Comparison of ENCODE assay signal across 17 mouse cellular contexts in the genomic region with DNA sequence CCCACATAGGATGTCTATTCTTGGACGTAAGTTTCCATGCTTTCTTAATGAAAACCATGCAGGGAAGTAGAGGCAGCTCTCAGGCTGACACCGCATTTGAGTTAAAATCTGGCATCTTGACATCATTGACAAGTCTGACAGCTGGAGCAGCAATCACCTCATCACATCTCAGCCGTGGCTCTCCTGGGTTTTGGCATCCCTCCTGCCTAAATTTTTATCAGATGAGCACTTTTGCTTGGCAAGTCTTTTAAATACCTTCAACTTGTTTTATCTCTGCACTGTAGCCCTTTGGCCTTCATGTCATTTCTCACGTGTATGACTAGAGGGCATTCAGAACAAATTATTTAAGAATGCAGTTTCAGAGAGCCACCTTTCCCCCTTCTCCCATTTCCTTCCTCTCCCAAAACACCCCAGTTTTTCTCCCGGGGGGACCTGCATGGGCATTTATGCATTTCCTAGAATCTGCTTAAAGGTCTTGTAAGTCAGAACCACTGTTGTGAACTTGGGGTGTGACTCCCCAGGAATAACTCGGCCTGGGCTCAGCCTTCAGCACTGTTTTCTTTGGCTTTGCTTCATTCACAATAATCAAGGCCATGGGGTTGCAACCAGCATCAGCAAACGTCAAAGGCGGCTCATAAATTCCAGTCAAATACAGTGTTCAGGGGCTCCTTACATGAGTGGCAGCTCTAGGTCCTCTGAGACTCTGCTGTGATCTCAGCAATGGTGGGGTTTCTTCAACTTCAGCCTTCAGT.
A peak's percentile ranks its signal among the peaks of the same experiment; 100 is the strongest.
DNase-seq lines count a peak whose midpoint lies in the region; ATAC-seq and TF ChIP-seq lines count a peak whose summit lies in the region.
"Had no signal": no experiment of that assay in that cellular context is flagged by ENCODE, and none has a peak within 500 bp of the region (broad histone marks: within the 10 kb centered on the region; RNA-seq: fewer than 3 reads in every experiment).

No protein-coding gene starts in this region.

- no peak overlapping the region for H3K27ac ChIP-seq in kidney, embryonic 15.5 days
- H3K27ac ChIP-seq in hindbrain, postnatal 0 days: no peak overlapping the region
- no peak overlapping the region for H3K27ac ChIP-seq in hindbrain, embryonic 16.5 days (ENCODE audit: low read depth, low read length)
- H3K27ac ChIP-seq: hindbrain, embryonic 13.5 days; liver, embryonic 13.5 days; midbrain, embryonic 12.5 days had no signal

- H3K9me3 ChIP-seq in kidney, embryonic 15.5 days (replicated peaks): no peaks in the 10 kb centered on the region
- H3K9me3 ChIP-seq in hindbrain, postnatal 0 days (ENCODE audit: low read length): no peaks in the 10 kb centered on the region
- no peaks in the 10 kb centered on the region for H3K9me3 ChIP-seq in hindbrain, embryonic 16.5 days (ENCODE audit: control insufficient read depth, low read length)
- H3K9me3 ChIP-seq: hindbrain, embryonic 13.5 days; liver, embryonic 13.5 days; midbrain, embryonic 12.5 days had no signal

- H3K4me1 ChIP-seq in kidney, embryonic 15.5 days: peaks cover 6% of the 10 kb centered on the region; the same call in 1 of the 2 replicates
- H3K4me1 ChIP-seq in hindbrain, postnatal 0 days (ENCODE audit: insufficient read depth, low read length): no peaks in the 10 kb centered on the region
- no peaks in the 10 kb centered on the region for H3K4me1 ChIP-seq in hindbrain, embryonic 16.5 days (ENCODE audit: control insufficient read depth, insufficient read depth, low read depth, low read length)
- H3K4me1 ChIP-seq: hindbrain, embryonic 13.5 days; liver, embryonic 13.5 days; midbrain, embryonic 12.5 days had no signal

- WGBS in kidney, embryonic 15.5 days: 53% methylated on average over 8 of the region's 8 CpGs
- WGBS in hindbrain, postnatal 0 days: 75% methylated on average over 8 of the region's 8 CpGs
- 77% methylated on average over 8 of the region's 8 CpGs for WGBS in hindbrain, embryonic 16.5 days

- no peak overlapping the region for H3K9ac ChIP-seq in kidney, embryonic 15.5 days
- H3K9ac ChIP-seq in hindbrain, postnatal 0 days (replicated peaks; ENCODE audit: low read length): no peak overlapping the region
- H3K9ac ChIP-seq in hindbrain, embryonic 16.5 days (ENCODE audit: low read depth, low read length): no peak overlapping the region
- H3K9ac ChIP-seq: hindbrain, embryonic 13.5 days; liver, embryonic 13.5 days; midbrain, embryonic 12.5 days had no signal

- no peak for TF ChIP-seq CTCF in hindbrain, postnatal 0 days (IDR thresholded peaks at IDR 0.05; ENCODE audit: low read depth)

- no peak overlapping the region for H3K4me3 ChIP-seq in kidney, embryonic 15.5 days (replicated peaks)
- no peak overlapping the region for H3K4me3 ChIP-seq in hindbrain, postnatal 0 days (ENCODE audit: low read length)
- H3K4me3 ChIP-seq in hindbrain, embryonic 16.5 days (ENCODE audit: low read length): no peak overlapping the region
- H3K4me3 ChIP-seq: hindbrain, embryonic 13.5 days; liver, embryonic 13.5 days; midbrain, embryonic 12.5 days; myocyte had no signal

- no peak overlapping the region for H3K4me2 ChIP-seq in kidney, embryonic 15.5 days
- H3K4me2 ChIP-seq in hindbrain, postnatal 0 days (ENCODE audit: low read depth, low read length): no peak overlapping the region
- H3K4me2 ChIP-seq in hindbrain, embryonic 16.5 days (ENCODE audit: low read length): no peak overlapping the region
- H3K4me2 ChIP-seq: hindbrain, embryonic 13.5 days; liver, embryonic 13.5 days; midbrain, embryonic 12.5 days had no signal

- H3K36me3 ChIP-seq in kidney, embryonic 15.5 days: no peaks in the 10 kb centered on the region
- no peaks in the 10 kb centered on the region for H3K36me3 ChIP-seq in hindbrain, postnatal 0 days (ENCODE audit: insufficient read depth, low read length)
- no peaks in the 10 kb centered on the region for H3K36me3 ChIP-seq in hindbrain, embryonic 16.5 days (ENCODE audit: control insufficient read depth, insufficient read depth, low read length)
- H3K36me3 ChIP-seq: hindbrain, embryonic 13.5 days; liver, embryonic 13.5 days; midbrain, embryonic 12.5 days had no signal

- no peak for ATAC-seq in kidney, embryonic 15.5 days (replicated peaks; ENCODE audit: low FRiP score)
- 0 out of 2 replicates have a peak, but pooled peaks have one; percentile 14 for ATAC-seq in megakaryocyte-erythroid progenitor cell, adult 5-6 weeks (replicated peaks; ENCODE audit: low FRiP score, low TSS enrichment, poor library complexity, severe bottlenecking)
- ATAC-seq in hindbrain, postnatal 0 days: no peak
- ATAC-seq in hindbrain, embryonic 16.5 days: no peak
- ATAC-seq: CD4-positive, CD25-positive, alpha-beta regulatory T cell, adult 4 months had no signal

- peak; percentile 4 for DNase-seq in kidney, adult 8-10 months
- peak; percentile 69 to 74 for DNase-seq in adrenal gland, postnatal 36 days
- DNase-seq in kidney, adult 9 months: peak; percentile 26
- DNase-seq in hindbrain, postnatal 0 days (ENCODE audit: low spot score): no peak
- DNase-seq in spleen, adult 18-20 months: no peak
- DNase-seq: cerebellum, postnatal 36 days; heart, adult 18-20 months; liver, embryonic 13.5 days; right cerebral cortex, postnatal 14 days; thymus, postnatal 36 days had no signal

- H3K27me3 ChIP-seq in kidney, embryonic 15.5 days: no peaks in the 10 kb centered on the region
- no peaks in the 10 kb centered on the region for H3K27me3 ChIP-seq in hindbrain, postnatal 0 days (ENCODE audit: insufficient read depth, low read length)
- H3K27me3 ChIP-seq in hindbrain, embryonic 16.5 days (replicated peaks; ENCODE audit: control insufficient read depth, insufficient read depth, low read length): no peaks in the 10 kb centered on the region
- H3K27me3 ChIP-seq: hindbrain, embryonic 13.5 days; liver, embryonic 13.5 days; midbrain, embryonic 12.5 days had no signal

Comparison
In these comparisons a context has a peak if more than half of its experiments do, and no peak if none do; other contexts are left out.
1. DNase-seq: peak in kidney, adult 8-10 months (2 of 2), adrenal gland, postnatal 36 days (2 of 2) and kidney, adult 9 months (single experiment); none in hindbrain, postnatal 0 days (single experiment) and spleen, adult 18-20 months (0 of 2).